Mouse (Mus musculus) kidney, adult 2 months (tissue): ENCODE measurements at regions not wholly inside any gene's neighbourhood (a gene's known extent, or its start where the extent isn't known, plus 50 kb on each side); places are given as distances from the start of the nearest gene placed in this dataset.

Experiments used
- CTCF ChIP-seq: fragments of 200-500 bp; conservative IDR thresholded peaks from 2 replicates; pipeline ENCODE4 v1.5.1; 2011; ENCODE audit warnings: low read depth, mild to moderate bottlenecking, control low read depth, low read length, moderate library complexity, mixed read lengths; ENCODE audit not compliant: insufficient read depth, insufficient read length
- POLR2A ChIP-seq: fragments of 200-500 bp; IDR thresholded peaks from one replicate; pipeline ENCODE4 v1.6.1; 2011; ENCODE audit warnings: low read depth, low read length, control low read depth

GRCm38 (mm10) chr16:24143894-24144293, 155.2 kb upstream of the Bcl6 start:
- no peak for TF ChIP-seq CTCF
- TF ChIP-seq POLR2A, result no peak
